Mouse (Mus musculus): ENCODE data around the gene L3mbtl1. TPM values are rescaled to one million over a fixed set of nuclear protein-coding genes. Genes with fewer than 3 reads are reported as not detected.

L3mbtl1 gene
- total and polyA plus RNA-seq, 2 experiments from 2014 or later: not detected

- H3K27ac ChIP-seq (ENCODE audit: low read depth): no peak overlapping the region
- no peak for TF ChIP-seq EP300 (IDR thresholded peaks at IDR 0.05; ENCODE audit: low read depth)
- TF ChIP-seq CTCF (IDR thresholded peaks at IDR 0.05; ENCODE audit: low read depth): no peak
- no peaks in the 10 kb centered on the region for H3K36me3 ChIP-seq (replicated peaks; ENCODE audit: control insufficient read depth, insufficient read depth, low read length)
- WGBS: 74% methylated on average over 3 of the region's 3 CpGs
- H3K9ac ChIP-seq (replicated peaks; ENCODE audit: low read depth, low read length): no peak overlapping the region
- DNase-seq (ENCODE audit: low spot score): no peak
- ATAC-seq (ENCODE audit: insufficient read depth, low read depth): no peak
- no peak overlapping the region for H3K4me2 ChIP-seq (ENCODE audit: low read depth, low read length)
- H3K4me1 ChIP-seq (ENCODE audit: control insufficient read depth, insufficient read depth): peaks cover 6% of the 10 kb centered on the region; the same call in 1 of the 2 replicates
- no peaks in the 10 kb centered on the region for H3K9me3 ChIP-seq (replicated peaks; ENCODE audit: control insufficient read depth, low read length)
- no peaks in the 10 kb centered on the region for H3K27me3 ChIP-seq (ENCODE audit: control insufficient read depth, insufficient read depth, low read length)
- no peak overlapping the region for H3K4me3 ChIP-seq (ENCODE audit: low read depth, low read length)
Measured at GRCm38 (mm10) chr2:162986764-162987163, 43.5 kb downstream of the L3mbtl1 start.

- no peak within 1 kb of the TSS for H3K4me3 ChIP-seq (ENCODE audit: low read depth, low read length)
- H3K4me2 ChIP-seq (ENCODE audit: low read depth, low read length): no peak within 1 kb of the TSS
- H3K9ac ChIP-seq (replicated peaks; ENCODE audit: low read depth, low read length): no peak within 1 kb of the TSS
- no peak for ATAC-seq (ENCODE audit: insufficient read depth, low read depth)
- H3K4me1 ChIP-seq (ENCODE audit: control insufficient read depth, insufficient read depth): peaks cover 6% of the 10 kb centered on the region; the same call in 1 of the 2 replicates
- TF ChIP-seq CTCF (IDR thresholded peaks at IDR 0.05; ENCODE audit: low read depth): no peak
- TF ChIP-seq EP300 (IDR thresholded peaks at IDR 0.05; ENCODE audit: low read depth): no peak
- DNase-seq (ENCODE audit: low spot score): no peak
- no peaks in the 10 kb centered on the region for H3K36me3 ChIP-seq (replicated peaks; ENCODE audit: control insufficient read depth, insufficient read depth, low read length)
- H3K27ac ChIP-seq (ENCODE audit: low read depth): no peak within 1 kb of the TSS
- 54% methylated on average over 8 of the region's 8 CpGs for WGBS
- no peaks in the 10 kb centered on the region for H3K27me3 ChIP-seq (ENCODE audit: control insufficient read depth, insufficient read depth, low read length)
- H3K9me3 ChIP-seq (replicated peaks; ENCODE audit: control insufficient read depth, low read length): no peaks in the 10 kb centered on the region
Measured at GRCm38 (mm10) chr2:162987218-162987617, 43.9 kb downstream of the L3mbtl1 start, which contains the start of gene Sgk2. Sgk2 (plus strand) TSS chr2:162987330.

GRCm38 (mm10) chr2:162988235-162988634 is 45.0 kb downstream of the L3mbtl1 start:
- Histone ChIP-seq H3K9me3 (replicated peaks; ENCODE audit: control insufficient read depth, low read length) (no peaks in the 10 kb centered on the region), H3K36me3 (replicated peaks; ENCODE audit: control insufficient read depth, insufficient read depth, low read length) (no peaks in the 10 kb centered on the region), H3K27me3 (ENCODE audit: control insufficient read depth, insufficient read depth, low read length) (no peaks in the 10 kb centered on the region), H3K4me1 (ENCODE audit: control insufficient read depth, insufficient read depth) (peaks cover 6% of the 10 kb centered on the region; the same call in 1 of the 2 replicates), H3K4me2 (ENCODE audit: low read depth, low read length) (no peak overlapping the region), H3K4me3 (ENCODE audit: low read depth, low read length) (no peak overlapping the region), H3K27ac (ENCODE audit: low read depth) (no peak overlapping the region), H3K9ac (replicated peaks; ENCODE audit: low read depth, low read length) (no peak overlapping the region)
- WGBS: 80% methylated on average over 4 of the region's 4 CpGs
- TF ChIP-seq EP300 (IDR thresholded peaks at IDR 0.05; ENCODE audit: low read depth) (no peak), CTCF (IDR thresholded peaks at IDR 0.05; ENCODE audit: low read depth) (no peak)
- ATAC-seq (ENCODE audit: insufficient read depth, low read depth) (no peak), DNase-seq (ENCODE audit: low spot score) (no peak)

- TF ChIP-seq EP300 (IDR thresholded peaks at IDR 0.05; ENCODE audit: low read depth) (no peak), CTCF (IDR thresholded peaks at IDR 0.05; ENCODE audit: low read depth) (peak; percentile 12; the same call in 1 of the 2 replicates)
- Histone ChIP-seq H3K27ac (ENCODE audit: low read depth) (no peak overlapping the region), H3K4me1 (ENCODE audit: control insufficient read depth, insufficient read depth) (0 out of 2 replicates have a peak, but pooled peaks cover 2% of the 10 kb centered on the region), H3K27me3 (ENCODE audit: control insufficient read depth, insufficient read depth, low read length) (no peaks in the 10 kb centered on the region), H3K36me3 (replicated peaks; ENCODE audit: control insufficient read depth, insufficient read depth, low read length) (no peaks in the 10 kb centered on the region), H3K4me2 (ENCODE audit: low read depth, low read length) (no peak overlapping the region), H3K4me3 (ENCODE audit: low read depth, low read length) (no peak overlapping the region), H3K9me3 (replicated peaks; ENCODE audit: control insufficient read depth, low read length) (no peaks in the 10 kb centered on the region), H3K9ac (replicated peaks; ENCODE audit: low read depth, low read length) (no peak overlapping the region)
- no peak for DNase-seq (ENCODE audit: low spot score)
- no peak for ATAC-seq (ENCODE audit: insufficient read depth, low read depth)
- 29% methylated on average over 6 of the region's 6 CpGs for WGBS
Measured at GRCm38 (mm10) chr2:162991394-162992083, 48.3 kb downstream of the L3mbtl1 start.

- Histone ChIP-seq H3K27me3 (ENCODE audit: control insufficient read depth, insufficient read depth, low read length) (no peaks in the 10 kb centered on the region), H3K4me3 (ENCODE audit: low read depth, low read length) (no peak overlapping the region), H3K36me3 (replicated peaks; ENCODE audit: control insufficient read depth, insufficient read depth, low read length) (no peaks in the 10 kb centered on the region), H3K4me2 (ENCODE audit: low read depth, low read length) (no peak overlapping the region), H3K27ac (ENCODE audit: low read depth) (no peak overlapping the region), H3K4me1 (ENCODE audit: control insufficient read depth, insufficient read depth) (no peaks in the 10 kb centered on the region), H3K9me3 (replicated peaks; ENCODE audit: control insufficient read depth, low read length) (no peaks in the 10 kb centered on the region), H3K9ac (replicated peaks; ENCODE audit: low read depth, low read length) (no peak overlapping the region)
- ATAC-seq (ENCODE audit: insufficient read depth, low read depth): no peak
- no peak for DNase-seq (ENCODE audit: low spot score)
- no peak for TF ChIP-seq CTCF (IDR thresholded peaks at IDR 0.05; ENCODE audit: low read depth)
- TF ChIP-seq EP300 (IDR thresholded peaks at IDR 0.05; ENCODE audit: low read depth): no peak
Measured at GRCm38 (mm10) chr2:162992084-162992437, 48.8 kb downstream of the L3mbtl1 start.

Measured in heart, postnatal 0 days (tissue).